Mouse (Mus musculus) forebrain, embryonic 15.5 days (tissue): ENCODE results near the gene Ppp1r3a. TPM values are rescaled to one million over a fixed set of nuclear protein-coding genes. Genes with fewer than 3 reads are reported as not detected.
A peak's percentile ranks its signal among the peaks of the same experiment; 100 is the strongest.
"Not testable (repeated sequence)": the region's sequence is repeated elsewhere in the genome, so short reads cannot be mapped to it uniquely, and the experiment has no call there.

ENCODE experiments used
- ATAC-seq: fragments of 200-750 bp; cut with Nextera tagmentation; replicated peaks from 2 replicates; pipeline ENCODE4 v1.8.0; 2017; ENCODE audit warnings: mild to moderate bottlenecking, moderate TSS enrichment, moderate library complexity
- H3K27ac ChIP-seq: fragments of 300-500 bp; sonication (generic); replicated peaks from 2 replicates; pipeline ENCODE4 v1.5.1; 2015; ENCODE audit warnings: mild to moderate bottlenecking, inconsistent platforms
- H3K27me3 ChIP-seq: fragments of 300-500 bp; sonication (generic); 2 replicates; pipeline ENCODE4 v1.6.1; 2015; ENCODE audit warnings: inconsistent platforms
- H3K36me3 ChIP-seq: fragments of 300-500 bp; sonication (generic); 2 replicates; pipeline ENCODE4 v1.6.1; 2015; ENCODE audit warnings: mild to moderate bottlenecking, inconsistent platforms
- H3K4me1 ChIP-seq: fragments of 300-500 bp; sonication (generic); 2 replicates; pipeline ENCODE4 v1.6.1; 2015; ENCODE audit warnings: inconsistent platforms
- H3K4me2 ChIP-seq: fragments of 300-500 bp; sonication (generic); replicated peaks from 2 replicates; pipeline ENCODE4 v1.6.1; 2015; ENCODE audit warnings: mild to moderate bottlenecking, inconsistent platforms
- H3K4me3 ChIP-seq: fragments of 300-500 bp; sonication (generic); 2 replicates; pipeline ENCODE4 v1.5.1; 2015; ENCODE audit warnings: mild to moderate bottlenecking, inconsistent platforms
- H3K9ac ChIP-seq: fragments of 300-500 bp; sonication (generic); replicated peaks from 2 replicates; pipeline ENCODE4 v1.6.1; 2015; ENCODE audit warnings: mild to moderate bottlenecking, inconsistent platforms
- H3K9me3 ChIP-seq: fragments of 300-500 bp; sonication (generic); 2 replicates; pipeline ENCODE4 v1.6.1; 2016; ENCODE audit warnings: inconsistent platforms
- WGBS: fragments of 180-500 bp; shearing (Covaris S2); methylation state at CpG from one replicate; pipeline ENCODE4 v1.1.7; 2015; ENCODE audit warnings: mixed read lengths; 5-methylcytosine and 5-hydroxymethylcytosine counted together
- polyA plus RNA-seq: library from polyadenylated mRNA; unstranded; fragments of >200 nt; fragmentation: Nextera tagmentation; extraction: Ambion mirVana; gene quantifications from 2 replicates; pipeline ENCODE4 v1.2.1, GENCODE M21; 2015

Gene Ppp1r3a
- polyA plus RNA-seq, 1 experiment from 2014 or later: not detected

GRCm38 (mm10) chr6:14715129-14715989, 39.7 kb downstream of the Ppp1r3a start:
- no peaks in the 10 kb centered on the region for H3K36me3 ChIP-seq
- H3K27me3 ChIP-seq: no peaks in the 10 kb centered on the region
- ATAC-seq: no peak
- H3K4me2 ChIP-seq: no peak overlapping the region
- no peak overlapping the region for H3K9ac ChIP-seq
- WGBS: 91% methylated on average over 4 of the region's 4 CpGs
- H3K27ac ChIP-seq: no peak overlapping the region
- H3K4me3 ChIP-seq: no peak overlapping the region
- no peaks in the 10 kb centered on the region for H3K9me3 ChIP-seq
- peaks cover 5% of the 10 kb centered on the region; the same call in 1 of the 2 replicates for H3K4me1 ChIP-seq

GRCm38 (mm10) chr6:14712146-14712545, 42.9 kb downstream of the Ppp1r3a start:
- H3K4me2 ChIP-seq: no peak overlapping the region
- ATAC-seq: no peak
- H3K4me1 ChIP-seq: no peaks in the 10 kb centered on the region
- no peaks in the 10 kb centered on the region for H3K9me3 ChIP-seq
- 64% methylated on average over 2 of the region's 2 CpGs for WGBS
- H3K27ac ChIP-seq: no peak overlapping the region
- H3K36me3 ChIP-seq: no peaks in the 10 kb centered on the region
- no peak overlapping the region for H3K4me3 ChIP-seq
- no peak overlapping the region for H3K9ac ChIP-seq
- H3K27me3 ChIP-seq: no peaks in the 10 kb centered on the region

GRCm38 (mm10) chr6:14700030-14700429, 55.0 kb downstream of the Ppp1r3a start:
- H3K27ac ChIP-seq: no peak overlapping the region
- no peaks in the 10 kb centered on the region for H3K9me3 ChIP-seq
- no peak for ATAC-seq
- no peak overlapping the region for H3K4me3 ChIP-seq
- H3K4me2 ChIP-seq: no peak overlapping the region
- H3K4me1 ChIP-seq: no peaks in the 10 kb centered on the region
- no peaks in the 10 kb centered on the region for H3K27me3 ChIP-seq
- H3K36me3 ChIP-seq: no peaks in the 10 kb centered on the region
- no peak overlapping the region for H3K9ac ChIP-seq

GRCm38 (mm10) chr6:14679231-14679887, 75.7 kb downstream of the Ppp1r3a start:
- not testable (repeated sequence) for H3K27me3 ChIP-seq, H3K4me3 ChIP-seq, H3K9me3 ChIP-seq, H3K4me1 ChIP-seq, H3K9ac ChIP-seq, H3K4me2 ChIP-seq, H3K36me3 ChIP-seq
- WGBS: 60% methylated on average over 20 of the region's 20 CpGs
- ATAC-seq: peak; percentile 97
- H3K27ac ChIP-seq: peak overlapping the region; percentile 86

- 76% methylated on average over 2 of the region's 2 CpGs for WGBS
Observed at GRCm38 (mm10) chr6:14668966-14669365, 86.1 kb downstream of the Ppp1r3a start.

GRCm38 (mm10) chr6:14667651-14668050, 87.4 kb downstream of the Ppp1r3a start:
- WGBS: 96% methylated on average over 2 of the region's 2 CpGs
- not testable (repeated sequence) for H3K9me3 ChIP-seq, H3K4me3 ChIP-seq, H3K27ac ChIP-seq, H3K9ac ChIP-seq, H3K36me3 ChIP-seq, ATAC-seq, H3K27me3 ChIP-seq, H3K4me2 ChIP-seq, H3K4me1 ChIP-seq

More at GRCm38 (mm10) chr6:14668966-14669365, 86.1 kb downstream of the Ppp1r3a start:
- not testable (repeated sequence) for ATAC-seq, H3K9ac ChIP-seq, H3K4me2 ChIP-seq, H3K36me3 ChIP-seq, H3K4me3 ChIP-seq, H3K27me3 ChIP-seq, H3K27ac ChIP-seq, H3K4me1 ChIP-seq
- H3K9me3 ChIP-seq: peaks cover 13% of the 10 kb centered on the region; the same call in 1 of the 2 replicates

Other genes starting within 250 kb of the Ppp1r3a start
- 38.4 and 43.4 TPM in 2 replicates for gene Foxp2, start 146.1 kb upstream of the Ppp1r3a start, polyA plus RNA-seq